Mouse (Mus musculus): Measurements from ENCODE around the gene Nup62.
A peak's percentile ranks its signal among the peaks of the same experiment; 100 is the strongest.

Nup62 gene

GRCm38 (mm10) chr7:44815721-44816469 lies at the start of gene Nup62, which contains the start of gene Il4i1:
Gene Nup62 (plus strand): TSS chr7:44816088.
Gene Il4i1 (plus strand): TSS chr7:44816387.
- DNase-seq = peak; percentile 98

DNA sequence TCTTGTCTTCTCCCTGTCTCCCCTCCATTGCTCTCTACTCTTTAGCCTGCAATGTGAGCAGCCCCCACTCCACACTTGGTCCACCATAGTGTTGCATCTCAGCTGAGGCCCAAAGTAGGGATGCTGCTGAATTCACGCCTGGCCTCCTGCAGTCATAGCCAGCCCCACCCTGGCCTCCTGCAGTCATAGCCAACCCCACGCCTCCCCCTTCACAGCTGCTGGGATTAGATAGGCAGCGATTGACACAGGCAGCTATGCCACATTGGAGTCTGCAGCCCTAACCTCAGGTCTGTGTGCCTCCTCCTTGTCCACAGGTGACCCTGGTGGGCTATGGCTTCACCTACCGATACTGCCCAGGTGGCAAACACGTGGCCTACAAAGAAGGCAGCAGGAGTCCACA lies 47.8 kb upstream of the Nup62 start:
- no peak for DNase-seq

DNA sequence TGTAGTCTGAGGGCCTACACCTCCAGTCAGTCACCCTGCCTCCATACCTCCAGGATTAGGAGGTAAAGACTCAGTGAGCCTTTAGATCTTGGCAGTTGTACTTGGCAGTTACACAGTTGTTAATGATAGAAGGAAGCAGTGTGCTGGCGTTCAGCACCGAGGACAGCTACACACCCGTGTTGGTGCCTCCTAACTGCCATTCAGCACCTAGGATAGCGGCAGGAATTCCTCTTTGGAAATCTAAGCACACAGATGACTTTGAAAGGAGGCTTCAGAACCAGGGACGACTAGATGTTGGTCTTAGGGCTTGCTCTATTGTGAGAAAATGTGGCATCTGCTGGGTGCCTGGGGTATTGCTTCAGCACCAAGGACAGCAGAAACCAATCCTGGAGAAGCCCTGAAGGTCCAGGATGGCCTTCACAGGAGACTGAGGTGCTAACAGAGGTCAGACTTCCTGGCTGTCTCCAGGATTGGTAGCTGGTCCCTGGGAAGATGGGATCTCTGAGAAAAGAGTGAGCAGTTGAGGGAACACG lies 45.8 kb upstream of the Nup62 start:
- DNase-seq = no peak

DNA sequence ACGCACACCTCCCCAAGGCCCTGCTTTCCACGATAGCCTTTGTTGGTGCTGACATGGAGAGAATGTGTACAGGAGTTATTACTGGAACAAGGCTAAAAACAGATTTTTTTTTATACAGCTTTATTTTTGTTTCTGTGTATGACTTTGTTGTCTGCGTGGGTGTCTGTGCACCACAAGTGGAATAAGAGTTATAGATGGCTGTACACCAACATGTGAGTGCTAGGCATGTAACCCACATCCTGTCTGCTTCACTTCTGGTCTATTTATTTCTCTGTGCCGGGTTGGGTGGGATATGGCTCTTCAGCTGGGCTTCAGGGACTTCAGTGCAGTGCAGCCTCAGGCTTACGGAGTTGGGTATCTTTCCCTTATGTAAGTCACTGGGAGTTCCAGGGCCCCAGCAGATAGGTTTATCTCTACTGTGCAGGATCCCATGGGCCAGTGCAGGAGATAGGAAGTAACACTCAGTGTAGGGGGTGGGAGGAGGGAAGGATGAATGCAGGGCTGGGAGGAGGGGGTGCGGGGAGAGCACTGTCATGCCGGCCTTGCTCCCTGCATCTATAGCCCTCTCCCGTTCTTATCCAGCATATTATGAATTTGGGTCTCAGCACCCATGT lies 43.2 kb upstream of the Nup62 start:
- DNase-seq = no peak

DNA sequence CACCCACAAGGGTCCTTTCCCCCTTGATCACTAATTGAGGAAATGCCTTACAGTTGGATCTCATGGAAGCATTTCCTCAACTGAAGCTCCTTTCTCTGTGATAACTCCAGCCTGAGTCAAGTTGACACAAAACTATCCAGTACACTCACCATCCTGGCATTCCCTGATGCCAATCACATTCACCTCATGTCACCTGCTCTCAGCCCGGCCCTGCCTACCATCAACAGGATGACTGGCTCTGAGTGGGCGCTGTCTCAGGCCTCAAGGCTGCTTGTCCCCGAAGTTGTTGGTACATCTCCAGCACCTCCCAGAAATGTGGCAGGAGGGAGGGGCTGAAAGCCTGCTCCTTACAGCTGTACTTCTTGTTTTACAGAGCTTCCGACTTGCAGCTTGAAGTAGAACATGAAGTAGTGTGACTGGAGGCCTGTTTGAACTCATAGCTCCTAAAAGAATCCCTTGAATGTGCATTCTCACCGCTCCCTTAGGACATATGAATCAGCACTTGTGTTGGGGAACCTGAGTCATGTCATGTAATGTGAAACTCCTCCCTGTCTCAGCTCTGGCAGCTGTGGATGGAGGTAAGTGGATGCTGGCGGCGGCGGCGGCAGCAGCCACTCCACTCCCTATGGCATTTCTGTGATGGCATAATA lies 38.9 kb upstream of the Nup62 start:
- DNase-seq = no peak

DNA sequence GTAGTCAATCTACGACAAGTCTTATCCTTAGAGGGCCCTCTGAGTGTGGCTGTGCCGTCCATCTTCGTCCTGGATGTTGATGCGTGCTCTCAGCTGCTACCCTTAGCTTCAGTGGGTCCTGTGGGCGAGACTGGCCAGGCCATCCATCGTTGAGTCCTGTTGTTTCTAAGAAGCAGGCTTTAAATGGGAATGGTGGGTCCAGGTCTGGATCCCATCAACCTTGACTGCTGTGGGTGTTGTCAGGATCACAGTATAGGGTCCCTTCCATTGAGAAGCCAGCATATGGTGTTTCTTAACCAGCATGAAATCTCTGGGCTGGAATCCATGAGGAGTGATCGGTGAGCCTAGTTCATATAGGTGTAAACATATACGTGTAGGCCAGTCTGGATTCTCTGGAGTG lies 35.8 kb upstream of the Nup62 start:
- DNase-seq = no peak

- DNase-seq = no peak
Measured at GRCm38 (mm10) chr7:44789531-44789930, 26.4 kb upstream of the Nup62 start.

DNA sequence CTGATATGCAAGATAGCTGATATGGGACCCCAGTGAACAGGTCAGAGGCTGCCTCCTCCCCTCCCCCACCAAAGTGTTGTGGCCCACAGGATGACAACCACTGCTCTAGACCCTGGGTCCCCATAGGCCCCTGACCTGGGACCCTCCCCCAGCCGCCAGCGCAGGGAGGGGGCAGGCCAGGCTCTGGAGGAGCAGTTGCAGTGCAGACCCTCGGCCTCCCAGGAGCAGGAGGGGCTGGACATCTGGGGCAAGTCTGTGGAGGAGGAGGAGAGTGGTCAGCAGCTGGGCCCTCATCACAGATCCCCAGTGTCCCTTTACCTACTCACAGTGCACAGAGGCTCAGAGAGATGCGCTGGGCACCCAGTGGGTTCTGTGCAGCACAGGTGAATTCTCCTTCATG lies 25.8 kb upstream of the Nup62 start:
- DNase-seq = no peak

GRCm38 (mm10) chr7:44792781-44793180 lies 23.1 kb upstream of the Nup62 start:
- DNase-seq = no peak

DNA sequence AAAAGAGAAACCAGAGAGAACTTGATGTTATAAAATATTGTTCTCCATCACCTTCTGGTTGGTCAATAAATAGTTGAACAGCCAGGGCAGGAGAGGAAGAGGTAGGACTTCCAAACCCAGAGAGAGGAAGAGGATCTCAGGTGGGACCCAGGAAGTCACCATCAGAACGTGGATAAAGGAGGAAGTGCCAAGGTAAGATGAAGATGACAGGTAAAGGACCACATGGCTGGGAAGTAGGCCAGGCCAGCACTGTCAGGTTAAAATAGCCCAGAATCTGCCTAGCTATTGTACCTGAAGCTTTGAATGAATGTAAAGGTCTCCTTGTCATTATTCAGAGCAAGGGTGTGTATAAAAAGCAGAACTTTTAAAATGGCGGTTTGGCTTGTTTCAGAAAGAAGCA lies 7.0 kb upstream of the Nup62 start:
- no peak for DNase-seq

DNA sequence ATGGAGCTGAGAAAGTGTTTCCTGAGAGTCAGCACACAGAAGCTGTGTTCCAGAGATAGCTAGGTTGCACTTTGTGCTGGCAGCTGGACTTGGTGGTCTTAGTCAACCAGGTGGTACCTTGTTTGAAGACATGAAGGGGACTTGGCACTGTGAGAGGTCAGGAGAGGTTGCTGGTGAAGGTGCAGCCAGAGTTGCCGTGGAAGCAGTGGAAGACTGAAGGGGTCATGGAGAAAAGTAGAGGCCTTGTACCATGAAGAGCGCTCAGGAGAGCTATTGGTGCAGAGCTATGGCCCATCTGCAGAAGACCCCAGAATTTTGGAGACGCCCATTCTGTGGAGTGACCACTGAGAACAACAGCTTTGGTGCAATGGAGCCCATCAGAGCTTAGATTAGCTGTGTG lies 6.4 kb upstream of the Nup62 start:
- DNase-seq = no peak

DNA sequence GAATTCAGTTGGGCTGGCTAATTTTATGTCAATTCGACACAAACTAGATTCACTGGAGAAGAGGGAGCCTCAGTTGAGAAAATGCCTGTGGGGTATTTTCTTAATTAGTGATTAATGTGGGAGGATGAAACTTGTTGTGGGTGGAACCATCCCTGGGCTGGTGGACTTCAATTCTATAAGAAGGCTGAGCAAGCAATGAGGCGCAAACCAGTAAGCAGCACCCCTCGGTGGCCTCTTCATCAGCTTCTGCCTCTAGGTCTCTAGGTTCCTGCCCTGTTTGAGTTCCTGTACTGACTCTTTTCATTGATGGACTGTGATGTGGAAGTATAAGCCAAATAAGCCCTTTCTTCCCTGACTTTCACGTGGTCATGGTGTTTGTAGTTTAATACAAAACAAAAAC lies 5.5 kb upstream of the Nup62 start:
- no peak for DNase-seq

DNA sequence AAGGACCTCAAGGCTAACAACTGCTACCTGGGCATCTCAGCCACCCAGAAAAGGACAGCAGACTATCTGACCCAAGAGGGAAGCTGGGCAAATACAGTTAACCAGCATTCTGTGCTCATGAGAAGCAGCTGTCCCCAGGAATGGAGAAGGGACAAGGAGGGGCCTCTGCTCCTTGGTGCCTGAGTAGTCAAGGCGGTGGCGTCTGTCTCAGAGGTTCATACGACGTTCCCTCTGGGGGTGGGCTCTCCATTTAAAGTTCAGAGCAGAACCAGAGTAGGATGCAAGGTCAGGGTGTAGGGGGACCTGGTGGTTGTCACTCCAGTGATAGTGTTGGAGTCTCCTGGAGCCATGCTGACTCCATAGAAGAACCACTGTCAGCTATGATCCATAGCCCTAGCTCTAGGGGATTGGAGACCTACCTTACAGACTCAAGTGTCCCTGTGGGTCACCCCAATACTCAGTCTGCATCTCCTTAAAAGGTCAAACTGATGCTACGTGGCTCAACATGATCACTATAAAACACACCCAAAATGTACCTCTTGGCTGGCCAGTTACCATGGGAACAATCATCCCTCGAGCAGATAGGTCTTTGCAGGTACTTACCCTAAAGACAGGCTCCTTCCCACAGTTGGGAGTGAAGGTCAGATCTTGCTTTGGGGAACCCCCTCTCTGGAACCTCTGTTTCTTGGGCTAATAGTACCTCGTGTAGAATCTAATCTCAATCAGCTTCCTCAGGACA lies 4.9 kb upstream of the Nup62 start:
- no peak for DNase-seq

DNA sequence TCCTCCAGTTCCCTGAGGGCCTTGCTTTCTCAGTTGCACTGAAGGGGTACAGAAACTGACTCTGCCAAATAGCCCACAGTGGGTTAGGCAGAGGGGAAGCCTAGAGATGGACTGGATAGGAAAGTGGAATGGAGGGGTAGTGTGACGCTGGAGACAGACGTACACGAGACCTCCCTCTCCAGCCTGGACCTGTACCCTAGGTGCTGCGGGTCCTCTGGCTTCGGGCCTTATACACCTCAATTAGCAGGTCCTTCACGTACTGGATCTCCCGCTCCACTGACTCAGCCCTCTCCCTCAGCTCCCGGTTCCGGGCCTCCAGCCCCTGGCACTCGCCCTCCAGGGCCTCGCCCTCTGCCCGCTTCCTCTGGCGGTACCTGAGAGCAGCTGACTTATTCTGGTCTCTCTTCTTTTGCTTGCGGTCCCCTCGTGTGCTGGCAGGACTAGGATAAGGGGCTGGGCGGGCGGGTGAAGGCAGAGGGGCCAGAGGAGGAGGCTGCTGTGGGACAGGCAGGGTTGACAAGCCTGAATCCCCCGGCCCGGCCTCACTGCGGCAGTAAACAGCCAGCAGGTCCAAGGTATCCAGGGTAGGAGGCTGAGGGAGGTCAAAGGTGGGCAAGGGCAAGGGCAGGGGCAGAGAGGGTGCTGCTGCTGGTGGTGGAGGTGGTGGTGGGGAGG lies 3.1 kb upstream of the Nup62 start:
- no peak for DNase-seq

GRCm38 (mm10) chr7:44813985-44814384 lies 1.9 kb upstream of the Nup62 start:
- no peak for DNase-seq

GRCm38 (mm10) chr7:44814423-44814822 lies 1.5 kb upstream of the Nup62 start:
- no peak for DNase-seq

- no peak for DNase-seq
Measured at GRCm38 (mm10) chr7:44814952-44815553, 835 bp upstream of the Nup62 start.

GRCm38 (mm10) chr7:44816470-44817021 lies 658 bp downstream of the Nup62 start, which contains the start of gene Atf5:
Gene Atf5 (minus strand): TSS chr7:44816658.
- no peak for DNase-seq

GRCm38 (mm10) chr7:44817441-44817840 lies 1.6 kb downstream of the Nup62 start:
- no peak for DNase-seq

- DNase-seq = no peak
Measured at GRCm38 (mm10) chr7:44818164-44818563, 2.3 kb downstream of the Nup62 start.

- no peak for DNase-seq
Measured at GRCm38 (mm10) chr7:44818751-44819235, 2.9 kb downstream of the Nup62 start.

DNA sequence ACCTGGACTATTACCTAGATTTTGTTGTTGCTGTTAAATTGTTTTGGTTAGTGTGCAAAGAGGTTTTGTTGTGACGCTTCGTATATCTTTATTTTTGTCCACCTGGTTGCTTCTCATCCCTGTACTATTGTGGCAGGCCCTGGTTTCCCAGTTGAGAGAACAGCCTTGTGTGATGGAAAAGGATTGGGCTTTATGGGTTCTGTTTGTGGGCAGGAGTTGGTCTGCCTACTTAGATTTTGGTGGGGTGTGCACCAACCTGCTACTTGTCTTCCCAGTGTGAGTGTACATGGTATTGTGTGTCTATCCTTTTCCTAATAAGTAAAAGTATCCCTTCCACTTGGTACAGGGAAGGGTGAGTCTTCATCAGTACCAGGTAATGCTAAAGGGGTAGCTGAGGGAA lies 3.5 kb downstream of the Nup62 start:
- DNase-seq = no peak

Measured in right cerebral cortex, postnatal 25 days (tissue).